Mouse (Mus musculus) CH12.LX (cell line): ENCODE results near the gene 4930442H23Rik. TPM values are rescaled to one million over a fixed set of nuclear protein-coding genes. Genes with fewer than 3 reads are reported as not detected.

Experiments
- DNase-seq: peaks from one replicate; pipeline ENCODE4 v3.0.0-alpha.2; 2013; ENCODE audit errors: extremely low read depth
- H3K27ac ChIP-seq: 2 replicates; pipeline ENCODE4 v1.5.1; 2012; ENCODE audit warnings: low read depth, mild to moderate bottlenecking, control low read depth, moderate library complexity; ENCODE audit not compliant: insufficient read depth
- H3K27me3 ChIP-seq: replicated peaks from 2 replicates; pipeline ENCODE3; 2012; ENCODE audit warnings: inconsistent platforms
- H3K36me3 ChIP-seq, 2 experiments: replicated peaks in 1 of 2; 2 replicates each; pipeline versions ENCODE3 to v1.6.1; 2012; ENCODE audit warnings: inconsistent platforms in 1 of 2, low read length in 1 of 2, mild to moderate bottlenecking in 1 of 2, mixed read lengths in 1 of 2, moderate library complexity in 1 of 2; ENCODE audit not compliant: control insufficient read depth in 1 of 2, insufficient read depth in 1 of 2
- H3K4me1 ChIP-seq, 2 experiments: 2 replicates each; pipeline ENCODE4 v1.6.1; 2012; ENCODE audit warnings: inconsistent platforms in 1 of 2, moderate library complexity in 1 of 2; ENCODE audit not compliant: insufficient read depth in 2 of 2, control insufficient read depth in 1 of 2
- H3K4me2 ChIP-seq: 2 replicates; pipeline ENCODE4 v1.6.1; 2012; ENCODE audit warnings: low read depth, mild to moderate bottlenecking, control low read depth; ENCODE audit not compliant: poor library complexity, insufficient read depth, severe bottlenecking
- H3K4me3 ChIP-seq, 3 experiments: fragments of 150-350 bp in 1 of 3; sonication (generic) in 1 of 3; replicated peaks in 1 of 3; 2 replicates each; pipeline versions ENCODE3 to v1.5.1; 2011 to 2012; ENCODE audit warnings: low read depth in 2 of 3, low read length in 2 of 3, mild to moderate bottlenecking in 2 of 3, moderate library complexity in 2 of 3, control low read depth in 1 of 3, improper control_type of control experiment in 1 of 3, inconsistent platforms in 1 of 3, mixed read lengths in 1 of 3; ENCODE audit not compliant: poor library complexity in 1 of 3
- H3K79me2 ChIP-seq: replicated peaks from 2 replicates; pipeline ENCODE4 v1.6.1; 2012; ENCODE audit warnings: mild to moderate bottlenecking, moderate library complexity; ENCODE audit not compliant: control insufficient read depth, poor library complexity, insufficient read depth, severe bottlenecking; ENCODE audit errors: extremely low read depth
- H3K9ac ChIP-seq: 2 replicates; pipeline ENCODE4 v1.6.1; 2012; ENCODE audit warnings: low read depth, mild to moderate bottlenecking, control low read depth, moderate library complexity; ENCODE audit not compliant: insufficient read depth
- H3K9me3 ChIP-seq: replicated peaks from 2 replicates; pipeline ENCODE3; 2012; ENCODE audit warnings: low read length, inconsistent platforms, mixed read lengths
- CHD1 ChIP-seq: IDR thresholded peaks from 2 replicates; pipeline ENCODE4 v1.6.1; 2012; ENCODE audit warnings: low read depth, low read length, improper control_type of control experiment, inconsistent platforms
- CTCF ChIP-seq, 2 experiments: IDR thresholded peaks in 1 of 2; conservative IDR thresholded peaks in 1 of 2; 2 replicates each; pipeline ENCODE4 v1.5.1; 2011 to 2012; ENCODE audit warnings: low read depth in 2 of 2, low read length in 2 of 2, improper control_type of control experiment in 1 of 2, inconsistent platforms in 1 of 2, mild to moderate bottlenecking in 1 of 2, moderate library complexity in 1 of 2
- E2F4 ChIP-seq: IDR thresholded peaks from 2 replicates; pipeline ENCODE4 v1.6.1; 2011; ENCODE audit warnings: low read depth, low read length, improper control_type of control experiment; ENCODE audit not compliant: insufficient replicate concordance
- ELF1 ChIP-seq: IDR thresholded peaks from 2 replicates; pipeline ENCODE4 v1.6.1; 2014; ENCODE audit warnings: low read depth, mild to moderate bottlenecking, inconsistent platforms, low read length, improper control_type of control experiment
- HCFC1 ChIP-seq: IDR thresholded peaks from 2 replicates; pipeline ENCODE4 v1.6.1; 2012; ENCODE audit warnings: low read depth, mild to moderate bottlenecking, inconsistent platforms, low read length, improper control_type of control experiment
- JUND ChIP-seq: conservative IDR thresholded peaks from 2 replicates; pipeline ENCODE4 v1.6.1; 2011; ENCODE audit warnings: low read depth, low read length, improper control_type of control experiment
- KAT2A ChIP-seq: IDR thresholded peaks from 2 replicates; pipeline ENCODE4 v1.6.1; 2012; ENCODE audit warnings: low read length, improper control_type of control experiment, inconsistent platforms; ENCODE audit not compliant: insufficient replicate concordance
- MAFK ChIP-seq: IDR thresholded peaks from 2 replicates; pipeline ENCODE4 v1.6.1; 2011; ENCODE audit warnings: low read length, improper control_type of control experiment; ENCODE audit not compliant: insufficient replicate concordance
- MEF2A ChIP-seq: IDR thresholded peaks from 2 replicates; pipeline ENCODE4 v1.6.1; 2014; ENCODE audit warnings: low read depth, mild to moderate bottlenecking, inconsistent platforms, low read length, improper control_type of control experiment, borderline replicate concordance
- MXI1 ChIP-seq: IDR thresholded peaks from 2 replicates; pipeline ENCODE4 v1.6.1; 2011; ENCODE audit warnings: mild to moderate bottlenecking, low read depth, low read length, improper control_type of control experiment
- RAD21 ChIP-seq: IDR thresholded peaks from 2 replicates; pipeline ENCODE4 v1.6.1; 2011; ENCODE audit warnings: low read depth, mild to moderate bottlenecking, low read length, improper control_type of control experiment, moderate library complexity
- TCF12 ChIP-seq: IDR thresholded peaks from 2 replicates; pipeline ENCODE4 v1.6.1; 2014; ENCODE audit warnings: low read depth, mild to moderate bottlenecking, inconsistent platforms, low read length, improper control_type of control experiment
- USF1 ChIP-seq: IDR thresholded peaks from 2 replicates; pipeline ENCODE4 v1.6.1; 2014; ENCODE audit warnings: low read depth, mild to moderate bottlenecking, inconsistent platforms, low read length, improper control_type of control experiment
- USF2 ChIP-seq: conservative IDR thresholded peaks from 2 replicates; pipeline ENCODE4 v1.6.1; 2011; ENCODE audit warnings: low read depth, low read length, improper control_type of control experiment
- ZKSCAN1 ChIP-seq: IDR thresholded peaks from 2 replicates; pipeline ENCODE4 v1.6.1; 2012; ENCODE audit warnings: low read depth, inconsistent platforms, low read length, improper control_type of control experiment, borderline replicate concordance
- dilution Hi-C: fragments of 300-500 bp; cut with MboI; formaldehyde crosslinking; loops from 2 replicates; pipeline ENCODE4 v1.14.3; 2020; ENCODE audit warnings: low sequenced_read_pairs; ENCODE audit not compliant: extremely low pct_unique_long_range_greater_than_20kb, extremely low pct_ligation_motif_present
- in situ Hi-C: fragments of 300-500 bp; cut with MboI; formaldehyde crosslinking; loops from 3 replicates; pipeline ENCODE4 v1.14.3; 2019; ENCODE audit warnings: low sequenced_read_pairs, low pct_ligation_motif_present, low pct_unique_long_range_greater_than_20kb, mixed read lengths
- polyA plus RNA-seq: library from polyadenylated mRNA; unstranded; fragments of >175 nt; gene quantifications from 2 replicates; pipeline ENCODE4 v1.2.1, GENCODE M21; 2012; ENCODE audit warnings: low read depth; ENCODE audit not compliant: insufficient read length
- total RNA-seq, 2 experiments: library from RNA; depleted of rRNA; stranded (reverse); fragments of 300-350 nt in 1 of 2; fragments of >200 nt in 1 of 2; gene quantifications; 2 replicates each; pipeline ENCODE4 v1.2.3; 2012 to 2014

The 4930442H23Rik gene
- total and polyA plus RNA-seq, 3 experiments, result 0.27 TPM; not detected in 2

GRCm38 (mm10) chr10:81145307-81145706, 38.3 kb downstream of the 4930442H23Rik start:
- TF ChIP-seq MEF2A, result no peak
- TF ChIP-seq MXI1, result no peak
- no peak for TF ChIP-seq ELF1
- no peak for TF ChIP-seq USF1
- TF ChIP-seq ZKSCAN1, result no peak
- TF ChIP-seq RAD21, result no peak
- no peak for TF ChIP-seq MAFK
- TF ChIP-seq JUND, result no peak
- TF ChIP-seq CHD1, result no peak
- no peak for TF ChIP-seq HCFC1
- TF ChIP-seq CTCF (conservative IDR thresholded peaks at IDR 0.05 in 1 of 2, IDR thresholded peaks at IDR 0.05 in 1 of 2; ENCODE audit: low read depth in 2 of 2, low read length in 2 of 2), result no peak
- DNase-seq, result no peak
- no peak overlapping the region for H3K27ac ChIP-seq
- no peaks in the 10 kb centered on the region for H3K27me3 ChIP-seq
- H3K9me3 ChIP-seq, result no peaks in the 10 kb centered on the region
- no peak overlapping the region for H3K4me2 ChIP-seq
- dilution Hi-C loops (no loop called here), in situ Hi-C loops (no loop called here)
- peaks cover 24 to 98% of the 10 kb centered on the region in 2 experiments for H3K4me1 ChIP-seq
- no peak overlapping the region for H3K4me3 ChIP-seq
- peaks cover 61 to 90% of the 10 kb centered on the region in 2 experiments for H3K36me3 ChIP-seq
- H3K9ac ChIP-seq, result no peak overlapping the region
- peaks cover 86% of the 10 kb centered on the region for H3K79me2 ChIP-seq

DNA sequence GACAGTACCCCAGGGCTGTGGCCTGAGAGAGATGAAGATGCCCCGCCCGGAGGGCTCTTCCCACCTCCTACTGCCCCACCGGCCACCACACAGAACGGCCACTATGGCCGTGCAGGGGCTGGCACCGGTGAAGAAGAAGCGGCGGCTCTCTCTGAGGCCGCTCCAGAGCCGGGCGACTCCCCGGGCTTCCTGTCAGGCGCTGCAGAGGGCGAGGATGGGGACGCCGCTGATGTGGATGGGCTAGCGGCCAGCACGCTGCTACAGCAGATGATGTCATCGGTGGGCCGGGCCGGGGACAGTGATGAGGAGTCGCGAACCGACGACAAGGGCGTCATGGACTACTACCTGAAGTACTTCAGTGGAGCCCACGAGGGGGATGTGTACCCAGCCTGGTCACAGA, 39.0 kb downstream of the 4930442H23Rik start:
- no peak overlapping the region for H3K4me2 ChIP-seq
- H3K79me2 ChIP-seq, result peaks cover 90% of the 10 kb centered on the region
- H3K36me3 ChIP-seq, result peaks cover 57 to 88% of the 10 kb centered on the region in 2 experiments
- in situ Hi-C loops (no loop called here), dilution Hi-C loops (no loop called here)
- no peak for TF ChIP-seq USF2
- no peak for TF ChIP-seq E2F4
- no peak for TF ChIP-seq TCF12
- no peak for TF ChIP-seq KAT2A
- H3K9ac ChIP-seq, result no peak overlapping the region
- no peak for DNase-seq
- no peak overlapping the region for H3K4me3 ChIP-seq
- no peaks in the 10 kb centered on the region for H3K27me3 ChIP-seq
- no peaks in the 10 kb centered on the region for H3K9me3 ChIP-seq
- no peak overlapping the region for H3K27ac ChIP-seq
- peaks cover 28 to 98% of the 10 kb centered on the region in 2 experiments for H3K4me1 ChIP-seq
